Mouse (Mus musculus) c-Kit-positive CD71-positive TER-119-negative erythroid progenitor cells, embryonic 14.5 days (primary cell): ENCODE measurements at regions not wholly inside any gene's neighbourhood (a gene's known extent, or its start where the extent isn't known, plus 50 kb on each side); places are given as distances from the start of the nearest gene placed in this dataset.
"Not testable (repeated sequence)": the region's sequence is repeated elsewhere in the genome, so short reads cannot be mapped to it uniquely, and the experiment has no call there.

Experiments used
- DNase-seq: peaks from one replicate; pipeline ENCODE4 v3.0.0-alpha.2; 2013; ENCODE audit warnings: low read depth

DNA sequence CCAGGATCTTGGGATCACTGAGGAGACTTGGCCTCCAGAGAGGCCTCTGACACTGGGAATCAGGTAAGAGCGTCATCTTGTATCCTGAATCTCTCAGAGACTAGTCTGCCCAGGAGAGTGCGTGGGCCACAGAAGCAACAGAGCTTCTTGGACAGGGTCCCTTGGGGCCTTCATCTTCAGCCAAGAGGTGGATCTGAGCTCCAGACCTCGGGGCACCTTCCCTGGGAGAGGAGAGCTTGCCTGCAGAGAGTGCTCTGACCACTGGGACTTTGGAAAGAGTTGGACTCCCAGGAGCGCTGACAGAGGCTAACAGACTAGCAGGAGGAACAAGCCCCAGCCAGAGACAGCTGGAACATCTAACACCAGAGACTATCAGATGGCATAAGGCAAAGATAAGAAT lies 73.9 kb upstream of the Gm15319 start:
- DNase-seq = not testable (repeated sequence)

- DNase-seq = not testable (repeated sequence)
These were observed 70.2 kb upstream of the Gm15319 start for GRCm38 (mm10) chr8:20433236-20433635.

- DNase-seq = not testable (repeated sequence)
These were observed 66.5 kb upstream of the Gm15319 start for GRCm38 (mm10) chr8:20429469-20429868.

DNA sequence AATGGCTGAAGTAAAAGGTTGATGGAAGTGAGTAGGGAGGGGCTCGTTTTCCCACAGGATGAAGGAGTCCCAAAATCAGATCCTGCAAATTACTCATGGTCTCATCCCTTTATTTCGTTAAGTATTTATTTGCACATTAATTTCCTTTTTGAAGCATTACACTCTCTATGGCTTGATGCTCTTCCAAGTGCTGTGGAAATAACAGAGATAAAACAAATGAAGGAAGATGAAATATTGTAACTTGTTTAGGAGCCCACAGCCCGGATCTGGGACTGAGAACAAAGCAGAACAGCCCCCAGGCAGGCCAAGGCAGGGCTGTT lies 61.9 kb upstream of the Gm15319 start:
- not testable (repeated sequence) for DNase-seq

- peak; percentile 99 for DNase-seq
These were observed 61.3 kb upstream of the Gm15319 start for GRCm38 (mm10) chr8:20424104-20424902.

- DNase-seq = not testable (repeated sequence)
These were observed 57.8 kb upstream of the Gm15319 start for GRCm38 (mm10) chr8:20420807-20421206.
